Mouse (Mus musculus): ENCODE measurements around the gene Cfap100. TPM values are rescaled to one million over a fixed set of nuclear protein-coding genes. Genes with fewer than 3 reads are reported as not detected.
A peak's percentile ranks its signal among the peaks of the same experiment; 100 is the strongest.

Gene Cfap100
- polyA plus RNA-seq, 1 experiment from 2014 or later = 8.1 TPM

DNA sequence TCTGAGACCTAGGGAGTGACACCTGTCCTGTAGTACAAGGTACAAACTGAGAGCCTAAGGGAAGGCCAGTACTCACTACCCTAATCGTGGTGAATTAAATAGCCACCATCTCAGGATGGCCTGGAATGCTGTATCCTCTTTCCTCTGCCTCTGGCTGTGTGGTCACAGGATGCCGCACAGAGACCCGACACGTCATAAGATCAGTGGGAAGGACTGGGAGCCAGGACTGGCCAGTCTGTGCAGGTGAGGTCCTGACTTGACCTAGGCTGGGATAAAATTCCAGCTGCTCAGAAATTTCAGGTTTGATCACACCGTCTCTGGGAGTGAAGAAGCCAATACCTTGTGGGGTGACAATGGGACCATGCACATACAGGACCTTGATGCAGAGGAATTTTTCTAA, 22.9 kb upstream of the Cfap100 start:
- ATAC-seq (replicated peaks) = no peak
- H3K4me1 ChIP-seq = peaks cover 6% of the 10 kb centered on the region; the same call in 1 of the 2 replicates
- no peak overlapping the region for H3K9ac ChIP-seq
- H3K4me2 ChIP-seq = no peak overlapping the region
- no peaks in the 10 kb centered on the region for H3K36me3 ChIP-seq (replicated peaks)
- H3K9me3 ChIP-seq = no peaks in the 10 kb centered on the region
- H3K27me3 ChIP-seq (replicated peaks) = no peaks in the 10 kb centered on the region
- H3K27ac ChIP-seq = no peak overlapping the region
- 91% methylated on average over 5 of the region's 5 CpGs for WGBS
- H3K4me3 ChIP-seq = no peak overlapping the region

- Histone ChIP-seq H3K9ac (no peak overlapping the region), H3K4me1 (peaks cover 6% of the 10 kb centered on the region; the same call in 1 of the 2 replicates), H3K27ac (no peak overlapping the region), H3K36me3 (replicated peaks) (no peaks in the 10 kb centered on the region), H3K4me3 (no peak overlapping the region), H3K4me2 (no peak overlapping the region), H3K9me3 (no peaks in the 10 kb centered on the region), H3K27me3 (replicated peaks) (no peaks in the 10 kb centered on the region)
- ATAC-seq (replicated peaks) = 0 out of 2 replicates have a peak, but pooled peaks have one; percentile 45
- 73% methylated on average over 5 of the region's 5 CpGs for WGBS
Observed at GRCm38 (mm10) chr6:90450697-90451096, 22.1 kb upstream of the Cfap100 start.

GRCm38 (mm10) chr6:90450179-90450578, 21.6 kb upstream of the Cfap100 start:
- Histone ChIP-seq H3K27me3 (replicated peaks) (no peaks in the 10 kb centered on the region), H3K9ac (no peak overlapping the region), H3K4me1 (peaks cover 6% of the 10 kb centered on the region; the same call in 1 of the 2 replicates), H3K4me3 (no peak overlapping the region), H3K4me2 (no peak overlapping the region), H3K9me3 (no peaks in the 10 kb centered on the region), H3K36me3 (replicated peaks) (no peaks in the 10 kb centered on the region), H3K27ac (no peak overlapping the region)
- 29% methylated on average over 7 of the region's 7 CpGs for WGBS
- no peak for ATAC-seq (replicated peaks)

- no peak overlapping the region for H3K9ac ChIP-seq
- H3K9me3 ChIP-seq = no peaks in the 10 kb centered on the region
- ATAC-seq (replicated peaks) = peak; percentile 77
- H3K27me3 ChIP-seq (replicated peaks) = no peaks in the 10 kb centered on the region
- H3K4me1 ChIP-seq = peaks cover 6% of the 10 kb centered on the region; the same call in 1 of the 2 replicates
- peak overlapping the region; percentile 9 for H3K27ac ChIP-seq
- no peak overlapping the region for H3K4me2 ChIP-seq
- no peaks in the 10 kb centered on the region for H3K36me3 ChIP-seq (replicated peaks)
- 15% methylated on average over 4 of the region's 4 CpGs for WGBS
- H3K4me3 ChIP-seq = no peak overlapping the region
Observed at GRCm38 (mm10) chr6:90446883-90447282, 18.3 kb upstream of the Cfap100 start.

GRCm38 (mm10) chr6:90437041-90437440, 8.4 kb upstream of the Cfap100 start:
- Histone ChIP-seq H3K27ac (no peak overlapping the region), H3K9me3 (no peaks in the 10 kb centered on the region), H3K27me3 (replicated peaks) (no peaks in the 10 kb centered on the region), H3K4me3 (no peak overlapping the region), H3K4me2 (no peak overlapping the region), H3K4me1 (peaks cover 2% of the 10 kb centered on the region; the same call in 1 of the 2 replicates), H3K9ac (no peak overlapping the region), H3K36me3 (replicated peaks) (no peaks in the 10 kb centered on the region)
- no peak for ATAC-seq (replicated peaks)
- WGBS = 89% methylated on average over 3 of the region's 3 CpGs

DNA sequence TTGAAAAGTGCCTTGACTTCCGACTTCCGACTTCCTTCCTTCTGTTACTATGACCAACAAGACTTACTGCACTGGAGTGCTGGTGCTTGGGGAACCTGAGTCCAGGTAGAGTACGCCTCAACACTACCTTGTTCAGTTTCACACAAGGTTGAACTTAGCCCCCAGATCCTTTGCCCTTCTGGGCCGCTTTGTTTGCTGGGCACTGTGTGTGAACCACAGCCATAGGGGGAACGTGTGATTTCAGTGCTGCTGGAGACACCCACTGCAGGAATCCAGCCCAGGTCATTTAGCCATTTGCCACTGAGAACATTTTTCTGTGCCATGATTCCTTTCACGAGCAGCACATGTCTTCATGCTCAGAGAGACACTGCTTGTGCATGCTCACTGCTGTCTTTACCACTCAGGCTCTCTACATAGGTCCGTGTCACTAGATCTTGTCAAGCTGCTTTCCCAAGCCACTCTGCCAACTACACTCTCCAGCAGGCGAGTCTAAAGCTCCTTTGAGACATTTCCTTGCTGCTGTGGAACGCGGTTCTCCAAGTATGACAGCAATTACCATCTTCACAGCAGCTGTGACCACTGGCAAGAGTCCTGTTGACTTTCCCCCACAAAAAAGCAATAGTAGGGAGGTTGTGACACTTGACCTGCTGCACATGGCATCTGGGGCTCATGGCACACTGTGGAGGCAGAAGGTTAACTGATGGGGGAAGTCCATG, 7.8 kb upstream of the Cfap100 start:
- no peak overlapping the region for H3K27ac ChIP-seq
- no peak overlapping the region for H3K9ac ChIP-seq
- no peak overlapping the region for H3K4me2 ChIP-seq
- ATAC-seq (replicated peaks) = no peak
- WGBS = 84% methylated on average over 10 of the region's 10 CpGs
- H3K9me3 ChIP-seq = no peaks in the 10 kb centered on the region
- H3K36me3 ChIP-seq (replicated peaks) = no peaks in the 10 kb centered on the region
- peaks cover 2% of the 10 kb centered on the region; the same call in 1 of the 2 replicates for H3K4me1 ChIP-seq
- no peaks in the 10 kb centered on the region for H3K27me3 ChIP-seq (replicated peaks)
- no peak overlapping the region for H3K4me3 ChIP-seq

DNA sequence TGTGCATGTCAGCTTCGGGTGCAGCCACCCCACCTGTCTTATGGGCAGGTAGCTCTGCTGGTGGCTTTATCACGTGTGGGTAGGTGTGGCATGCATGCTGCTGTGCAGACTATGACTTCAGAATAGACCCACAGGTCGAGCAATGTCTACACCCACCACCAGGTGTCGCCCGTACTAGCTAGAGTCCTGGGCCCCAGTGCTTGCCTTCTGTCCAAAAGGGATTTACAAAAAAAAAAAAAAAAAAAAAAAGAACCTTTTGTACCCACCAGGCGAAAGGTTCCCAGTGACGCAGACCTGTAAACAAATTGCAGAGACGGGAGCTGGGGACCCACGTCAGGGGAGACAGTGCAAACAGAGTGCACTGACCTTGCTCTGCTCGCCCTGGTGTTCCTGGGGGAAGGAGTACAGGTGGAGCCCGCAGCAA, 6.6 kb upstream of the Cfap100 start:
- Histone ChIP-seq H3K36me3 (replicated peaks) (no peaks in the 10 kb centered on the region), H3K27ac (no peak overlapping the region), H3K9ac (no peak overlapping the region), H3K4me3 (no peak overlapping the region), H3K4me2 (no peak overlapping the region), H3K4me1 (peaks cover 2% of the 10 kb centered on the region; the same call in 1 of the 2 replicates), H3K9me3 (no peaks in the 10 kb centered on the region), H3K27me3 (replicated peaks) (no peaks in the 10 kb centered on the region)
- WGBS = 15% methylated on average over 11 of the region's 11 CpGs
- peak; percentile 80 for ATAC-seq (replicated peaks)

DNA sequence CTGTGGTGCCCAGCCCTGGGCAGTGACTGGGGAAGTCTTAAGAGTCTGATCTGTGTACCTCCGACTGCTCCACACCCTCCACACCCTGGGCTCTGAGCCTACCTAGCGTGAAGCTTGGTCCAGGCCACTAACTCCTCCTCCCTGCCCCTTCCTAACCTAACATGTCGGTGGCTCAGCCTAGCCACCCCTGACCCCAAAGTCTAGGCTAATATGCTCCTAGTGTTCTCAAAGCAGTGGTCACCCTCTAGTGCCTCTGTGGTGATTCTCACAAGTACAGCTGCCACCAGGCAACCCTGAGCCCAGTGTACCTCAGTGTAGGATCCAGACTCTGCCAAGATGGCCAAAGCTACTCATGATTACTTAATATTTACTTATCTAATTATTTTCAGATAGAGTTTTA, 6.1 kb upstream of the Cfap100 start:
- Histone ChIP-seq H3K9me3 (no peaks in the 10 kb centered on the region), H3K4me2 (no peak overlapping the region), H3K4me3 (no peak overlapping the region), H3K9ac (no peak overlapping the region), H3K4me1 (peaks cover 2% of the 10 kb centered on the region; the same call in 1 of the 2 replicates), H3K27me3 (replicated peaks) (no peaks in the 10 kb centered on the region), H3K36me3 (replicated peaks) (no peaks in the 10 kb centered on the region), H3K27ac (no peak overlapping the region)
- peak; percentile 55; the same call in 1 of the 2 replicates for ATAC-seq (replicated peaks)
- WGBS = 65% methylated on average over 3 of the region's 3 CpGs

DNA sequence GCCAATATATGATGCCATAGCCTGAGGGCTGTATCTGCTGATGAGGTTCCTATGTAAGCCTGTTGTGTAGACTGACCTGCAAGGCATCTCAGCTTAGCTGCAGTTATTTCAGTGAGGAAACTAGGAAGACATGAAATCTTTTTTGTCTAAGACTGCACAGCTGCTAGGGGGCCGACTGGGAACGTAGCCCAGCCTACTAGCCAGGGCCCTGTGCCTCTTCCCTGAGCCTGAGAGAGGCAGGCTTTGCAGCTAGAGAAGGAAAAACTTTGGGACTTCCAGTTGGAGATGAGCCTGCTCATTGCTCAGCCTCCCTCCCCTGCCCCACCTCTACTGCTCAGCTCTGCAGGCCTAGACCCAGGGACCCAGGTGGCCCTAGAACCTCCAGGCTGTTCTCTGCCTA, 2.9 kb upstream of the Cfap100 start:
- H3K27ac ChIP-seq = no peak overlapping the region
- H3K36me3 ChIP-seq (replicated peaks) = no peaks in the 10 kb centered on the region
- ATAC-seq (replicated peaks) = no peak
- no peak overlapping the region for H3K9ac ChIP-seq
- 67% methylated on average over 2 of the region's 2 CpGs for WGBS
- H3K4me1 ChIP-seq = peaks cover 17% of the 10 kb centered on the region
- no peak overlapping the region for H3K4me2 ChIP-seq
- H3K9me3 ChIP-seq = no peaks in the 10 kb centered on the region
- no peaks in the 10 kb centered on the region for H3K27me3 ChIP-seq (replicated peaks)
- no peak overlapping the region for H3K4me3 ChIP-seq

- H3K9ac ChIP-seq = no peak overlapping the region
- H3K4me3 ChIP-seq = no peak overlapping the region
- no peaks in the 10 kb centered on the region for H3K36me3 ChIP-seq (replicated peaks)
- ATAC-seq (replicated peaks) = no peak
- WGBS = 55% methylated on average over 14 of the region's 14 CpGs
- H3K4me2 ChIP-seq = no peak overlapping the region
- H3K9me3 ChIP-seq = no peaks in the 10 kb centered on the region
- no peaks in the 10 kb centered on the region for H3K27me3 ChIP-seq (replicated peaks)
- H3K27ac ChIP-seq = no peak overlapping the region
- peaks cover 15% of the 10 kb centered on the region for H3K4me1 ChIP-seq
Observed at GRCm38 (mm10) chr6:90429911-90430310, 1.3 kb upstream of the Cfap100 start.

GRCm38 (mm10) chr6:90426003-90426402, 2.6 kb downstream of the Cfap100 start:
- H3K4me1 ChIP-seq = peaks cover 23% of the 10 kb centered on the region
- no peak overlapping the region for H3K9ac ChIP-seq
- H3K4me3 ChIP-seq = no peak overlapping the region
- ATAC-seq (replicated peaks) = no peak
- H3K4me2 ChIP-seq = no peak overlapping the region
- no peaks in the 10 kb centered on the region for H3K9me3 ChIP-seq
- no peak overlapping the region for H3K27ac ChIP-seq
- H3K27me3 ChIP-seq (replicated peaks) = no peaks in the 10 kb centered on the region
- WGBS = 84% methylated on average over 4 of the region's 4 CpGs
- H3K36me3 ChIP-seq (replicated peaks) = no peaks in the 10 kb centered on the region

DNA sequence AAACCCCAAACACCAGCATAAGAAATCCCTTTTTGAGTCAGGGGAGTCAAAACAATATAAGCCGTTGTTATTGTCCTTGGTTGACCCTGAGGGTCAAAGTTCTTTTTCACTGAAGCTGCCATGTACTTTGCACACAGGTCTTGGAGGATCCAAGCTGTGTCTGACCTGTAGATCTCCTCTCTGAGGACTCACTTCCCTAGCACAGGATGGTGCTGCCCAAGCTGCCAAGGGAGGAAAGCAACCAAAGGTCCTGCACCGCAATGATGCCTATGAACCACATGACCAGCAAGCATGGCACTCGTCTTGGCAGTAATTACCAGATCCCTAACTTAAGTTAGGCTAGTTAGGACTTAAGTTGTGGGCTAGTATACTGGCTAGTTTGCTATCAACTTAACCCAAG, 3.2 kb downstream of the Cfap100 start:
- no peaks in the 10 kb centered on the region for H3K27me3 ChIP-seq (replicated peaks)
- H3K9ac ChIP-seq = no peak overlapping the region
- no peak overlapping the region for H3K4me3 ChIP-seq
- H3K9me3 ChIP-seq = no peaks in the 10 kb centered on the region
- no peak overlapping the region for H3K4me2 ChIP-seq
- no peak overlapping the region for H3K27ac ChIP-seq
- H3K4me1 ChIP-seq = peaks cover 23% of the 10 kb centered on the region
- ATAC-seq (replicated peaks) = no peak
- WGBS = 83% methylated on average over 3 of the region's 3 CpGs
- no peaks in the 10 kb centered on the region for H3K36me3 ChIP-seq (replicated peaks)

GRCm38 (mm10) chr6:90422565-90422964, 6.0 kb downstream of the Cfap100 start:
- Histone ChIP-seq H3K4me1 (peaks cover 8% of the 10 kb centered on the region), H3K4me2 (peak overlapping the region; percentile 41), H3K9ac (peak overlapping the region; percentile 2; the same call in 1 of the 2 replicates), H3K27me3 (replicated peaks) (no peaks in the 10 kb centered on the region), H3K36me3 (replicated peaks) (no peaks in the 10 kb centered on the region), H3K27ac (peak overlapping the region; percentile 54; the same call in 1 of the 2 replicates), H3K4me3 (peak overlapping the region; percentile 14), H3K9me3 (no peaks in the 10 kb centered on the region)
- WGBS = 4% methylated on average over 14 of the region's 14 CpGs
- peak; percentile 86 for ATAC-seq (replicated peaks)

Data from midbrain, embryonic 15.5 days (tissue).